Mouse (Mus musculus): ENCODE data around the gene Tex2. TPM values are rescaled to one million over a fixed set of nuclear protein-coding genes. Genes with fewer than 3 reads are reported as not detected.

The Tex2 gene
- total and polyA plus RNA-seq, 3 experiments: 1.6 to 20.0 (median 7.7) TPM

GRCm38 (mm10) chr11:106513166-106513565, 100.1 kb downstream of the Tex2 start:
- Histone ChIP-seq H3K4me3 (ENCODE audit: low read depth, low read length) (no peak overlapping the region), H3K27me3 (ENCODE audit: insufficient read depth, low read length) (no peaks in the 10 kb centered on the region), H3K4me1 (ENCODE audit: insufficient read depth, low read depth, low read length) (peaks cover 39% of the 10 kb centered on the region), H3K36me3 (replicated peaks) (peaks cover 32% of the 10 kb centered on the region), H3K9me3 (replicated peaks) (no peaks in the 10 kb centered on the region)
- TF ChIP-seq CTCF (IDR thresholded peaks at IDR 0.05; ENCODE audit: low read depth, low read length) (peak; percentile 52; the same call in 1 of the 2 replicates), GATA1 (IDR thresholded peaks at IDR 0.05; ENCODE audit: borderline replicate concordance, low read length) (no peak)
- DNase-seq (ENCODE audit: low spot score): no peak
- no peak for ATAC-seq (ENCODE audit: extremely low read depth, insufficient number of reproducible peaks, low FRiP score, poor library complexity, severe bottlenecking)

DNA sequence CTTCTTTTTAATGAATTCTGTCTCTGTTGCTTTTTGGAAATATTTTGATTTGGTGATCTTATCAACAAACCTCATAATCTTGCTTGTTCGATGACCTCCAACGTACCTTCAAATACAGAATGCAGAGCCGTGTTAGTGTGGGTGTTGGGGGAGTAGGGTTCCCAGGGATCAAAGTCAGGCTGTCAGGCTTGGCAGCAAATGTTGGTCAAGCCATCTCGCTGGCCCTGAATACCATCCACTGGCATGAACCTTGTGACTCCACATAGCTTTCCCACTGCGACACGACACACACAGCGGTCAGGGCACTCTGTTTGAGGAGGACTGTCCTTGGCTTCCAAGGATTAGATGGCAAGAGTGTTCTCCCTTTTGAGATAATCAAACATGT, 101.2 kb downstream of the Tex2 start:
- DNase-seq (ENCODE audit: low spot score) (no peak), ATAC-seq (ENCODE audit: extremely low read depth, insufficient number of reproducible peaks, low FRiP score, poor library complexity, severe bottlenecking) (no peak)
- Histone ChIP-seq H3K4me3 (ENCODE audit: low read depth, low read length) (no peak overlapping the region), H3K9me3 (replicated peaks) (peaks cover 9% of the 10 kb centered on the region), H3K4me1 (ENCODE audit: insufficient read depth, low read depth, low read length) (peaks cover 40% of the 10 kb centered on the region), H3K27me3 (ENCODE audit: insufficient read depth, low read length) (no peaks in the 10 kb centered on the region), H3K36me3 (replicated peaks) (peaks cover 33% of the 10 kb centered on the region)
- TF ChIP-seq GATA2 (IDR thresholded peaks at IDR 0.05; ENCODE audit: borderline replicate concordance, low read depth, low read length) (no peak), TAL1 (conservative IDR thresholded peaks at IDR 0.05; ENCODE audit: low read depth, low read length) (no peak), GATA1 (IDR thresholded peaks at IDR 0.05; ENCODE audit: borderline replicate concordance, low read length) (no peak), CTCF (IDR thresholded peaks at IDR 0.05; ENCODE audit: low read depth, low read length) (no peak), POLR2AphosphoS5 (IDR thresholded peaks at IDR 0.05; ENCODE audit: insufficient replicate concordance, low read depth, low read length) (no peak)

DNA sequence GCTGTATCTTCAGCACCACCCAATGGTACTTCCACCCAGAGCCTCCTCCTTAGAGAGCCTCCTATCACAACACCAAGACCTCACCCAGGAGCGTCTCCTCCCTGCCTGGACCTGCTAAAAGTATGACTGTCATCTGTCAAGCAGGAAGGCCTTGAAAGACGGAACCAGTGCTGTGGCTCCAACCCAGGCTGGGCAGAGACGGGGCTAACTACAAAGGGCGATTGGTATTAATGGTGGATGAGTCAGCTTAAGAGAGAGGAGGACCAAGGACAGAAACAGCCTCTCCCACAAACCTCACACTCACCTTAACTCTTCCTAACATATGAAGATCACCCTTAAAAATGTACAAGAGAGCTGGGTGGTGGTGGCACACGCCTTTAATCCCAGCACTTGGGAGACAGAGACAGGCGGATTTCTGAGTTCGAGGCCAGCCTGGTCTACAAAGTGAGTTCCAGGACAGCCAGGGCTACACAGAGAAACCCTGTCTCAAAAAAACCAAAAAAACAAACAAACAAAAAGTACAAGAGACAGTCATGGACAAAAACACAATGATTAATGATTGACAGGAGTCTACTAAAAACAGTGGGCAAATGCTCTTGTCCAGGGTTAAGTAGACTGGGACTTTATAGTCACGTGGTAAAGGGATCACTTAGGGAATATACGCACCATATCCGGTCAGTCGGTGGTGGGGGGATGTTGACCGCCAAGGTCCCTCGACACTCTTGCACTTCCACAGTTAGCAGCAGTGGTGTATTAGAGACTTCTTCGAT, 101.8 kb downstream of the Tex2 start:
- TF ChIP-seq POLR2AphosphoS5 (IDR thresholded peaks at IDR 0.05; ENCODE audit: insufficient replicate concordance, low read depth, low read length) (no peak), TAL1 (conservative IDR thresholded peaks at IDR 0.05; ENCODE audit: low read depth, low read length) (no peak), GATA1 (IDR thresholded peaks at IDR 0.05; ENCODE audit: borderline replicate concordance, low read length) (no peak), CTCF (IDR thresholded peaks at IDR 0.05; ENCODE audit: low read depth, low read length) (no peak), GATA2 (IDR thresholded peaks at IDR 0.05; ENCODE audit: borderline replicate concordance, low read depth, low read length) (no peak)
- Histone ChIP-seq H3K4me1 (ENCODE audit: insufficient read depth, low read depth, low read length) (peaks cover 39% of the 10 kb centered on the region), H3K9me3 (replicated peaks) (peaks cover 9% of the 10 kb centered on the region), H3K4me3 (ENCODE audit: low read depth, low read length) (no peak overlapping the region), H3K36me3 (replicated peaks) (peaks cover 37% of the 10 kb centered on the region), H3K27me3 (ENCODE audit: insufficient read depth, low read length) (no peaks in the 10 kb centered on the region)
- ATAC-seq (ENCODE audit: extremely low read depth, insufficient number of reproducible peaks, low FRiP score, poor library complexity, severe bottlenecking): no peak
- no peak for DNase-seq (ENCODE audit: low spot score)

DNA sequence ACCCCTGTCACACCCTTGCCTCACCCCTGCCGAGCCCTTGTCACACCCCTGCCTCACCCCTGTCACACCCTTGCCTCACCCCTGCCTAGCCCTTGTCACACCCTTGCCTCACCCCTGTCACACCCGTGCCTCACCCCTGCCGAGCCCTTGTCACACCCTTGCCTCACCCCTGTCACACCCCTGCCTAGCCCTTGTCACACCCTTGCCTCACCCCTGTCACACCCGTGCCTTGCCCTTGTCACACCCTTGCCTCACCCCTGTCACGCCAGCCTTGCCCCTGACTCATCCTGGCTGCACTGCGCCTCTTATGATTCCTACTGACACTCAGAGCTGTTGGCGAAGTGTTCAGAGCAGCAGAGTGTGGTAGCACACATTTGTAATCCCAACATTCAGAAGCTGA, 105.6 kb downstream of the Tex2 start:
- TF ChIP-seq TAL1 (conservative IDR thresholded peaks at IDR 0.05; ENCODE audit: low read depth, low read length): no peak
- no peak for TF ChIP-seq CTCF (IDR thresholded peaks at IDR 0.05; ENCODE audit: low read depth, low read length)
- no peak for TF ChIP-seq GATA2 (IDR thresholded peaks at IDR 0.05; ENCODE audit: borderline replicate concordance, low read depth, low read length)
- TF ChIP-seq GATA1 (IDR thresholded peaks at IDR 0.05; ENCODE audit: borderline replicate concordance, low read length): no peak
- TF ChIP-seq POLR2AphosphoS5 (IDR thresholded peaks at IDR 0.05; ENCODE audit: insufficient replicate concordance, low read depth, low read length): no peak
- Histone ChIP-seq H3K27me3 (ENCODE audit: insufficient read depth, low read length) (no peaks in the 10 kb centered on the region), H3K36me3 (replicated peaks) (peaks cover 34% of the 10 kb centered on the region), H3K9me3 (replicated peaks) (peaks cover 9% of the 10 kb centered on the region), H3K4me3 (ENCODE audit: low read depth, low read length) (peak overlapping the region; percentile 19; the same call in 1 of the 2 replicates), H3K4me1 (ENCODE audit: insufficient read depth, low read depth, low read length) (peaks cover 25% of the 10 kb centered on the region)
- ATAC-seq (ENCODE audit: extremely low read depth, insufficient number of reproducible peaks, low FRiP score, poor library complexity, severe bottlenecking) (no peak), DNase-seq (ENCODE audit: low spot score) (no peak)

- H3K36me3 ChIP-seq (replicated peaks): peaks cover 28% of the 10 kb centered on the region
- no peak for DNase-seq (ENCODE audit: low spot score)
Measured at GRCm38 (mm10) chr11:106506211-106506610, 107.0 kb downstream of the Tex2 start.

GRCm38 (mm10) chr11:106504129-106504528, 109.1 kb downstream of the Tex2 start:
- no peak for TF ChIP-seq GATA1 (IDR thresholded peaks at IDR 0.05; ENCODE audit: borderline replicate concordance, low read length)
- no peak for TF ChIP-seq CTCF (IDR thresholded peaks at IDR 0.05; ENCODE audit: low read depth, low read length)
- no peak for TF ChIP-seq TAL1 (conservative IDR thresholded peaks at IDR 0.05; ENCODE audit: low read depth, low read length)
- no peak for TF ChIP-seq POLR2AphosphoS5 (IDR thresholded peaks at IDR 0.05; ENCODE audit: insufficient replicate concordance, low read depth, low read length)
- TF ChIP-seq GATA2 (IDR thresholded peaks at IDR 0.05; ENCODE audit: borderline replicate concordance, low read depth, low read length): no peak
- Histone ChIP-seq H3K36me3 (replicated peaks) (peaks cover 29% of the 10 kb centered on the region), H3K27me3 (ENCODE audit: insufficient read depth, low read length) (no peaks in the 10 kb centered on the region), H3K4me3 (ENCODE audit: low read depth, low read length) (no peak overlapping the region), H3K4me1 (ENCODE audit: insufficient read depth, low read depth, low read length) (peaks cover 45% of the 10 kb centered on the region), H3K9me3 (replicated peaks) (peaks cover 9% of the 10 kb centered on the region)
- ATAC-seq (ENCODE audit: extremely low read depth, insufficient number of reproducible peaks, low FRiP score, poor library complexity, severe bottlenecking): no peak
- DNase-seq (ENCODE audit: low spot score): no peak

More at GRCm38 (mm10) chr11:106506211-106506610, 107.0 kb downstream of the Tex2 start:
- no peak for TF ChIP-seq POLR2AphosphoS5 (IDR thresholded peaks at IDR 0.05; ENCODE audit: insufficient replicate concordance, low read depth, low read length)
- no peak for TF ChIP-seq GATA1 (IDR thresholded peaks at IDR 0.05; ENCODE audit: borderline replicate concordance, low read length)
- no peak for TF ChIP-seq GATA2 (IDR thresholded peaks at IDR 0.05; ENCODE audit: borderline replicate concordance, low read depth, low read length)
- TF ChIP-seq CTCF (IDR thresholded peaks at IDR 0.05; ENCODE audit: low read depth, low read length): no peak
- TF ChIP-seq TAL1 (conservative IDR thresholded peaks at IDR 0.05; ENCODE audit: low read depth, low read length): no peak
- no peak for ATAC-seq (ENCODE audit: extremely low read depth, insufficient number of reproducible peaks, low FRiP score, poor library complexity, severe bottlenecking)
- no peak overlapping the region for H3K4me3 ChIP-seq (ENCODE audit: low read depth, low read length)
- peaks cover 9% of the 10 kb centered on the region for H3K9me3 ChIP-seq (replicated peaks)
- peaks cover 38% of the 10 kb centered on the region for H3K4me1 ChIP-seq (ENCODE audit: insufficient read depth, low read depth, low read length)
- no peaks in the 10 kb centered on the region for H3K27me3 ChIP-seq (ENCODE audit: insufficient read depth, low read length)

Measured in G1E (cell line).